Mouse (Mus musculus) embryonic facial prominence, embryonic 11.5 days (tissue): ENCODE results near the gene Nav2. TPM values are rescaled to one million over a fixed set of nuclear protein-coding genes. Genes with fewer than 3 reads are reported as not detected.

Experiments
- ATAC-seq: fragments of 200-750 bp; cut with Nextera tagmentation; replicated peaks from 2 replicates; pipeline ENCODE4 v1.8.0; 2017; ENCODE audit warnings: low read depth; ENCODE audit not compliant: insufficient number of reproducible peaks, low FRiP score, low TSS enrichment
- DNase-seq: peaks from one replicate; pipeline ENCODE4 v3.0.0-alpha.2; 2015; ENCODE audit warnings: low spot score
- H3K27ac ChIP-seq: fragments of 300-500 bp; sonication (generic); replicated peaks from 2 replicates; pipeline ENCODE4 v1.5.1; 2014; ENCODE audit warnings: mild to moderate bottlenecking, low read depth, low read length, control low read depth
- H3K27me3 ChIP-seq: fragments of 300-500 bp; sonication (generic); 2 replicates; pipeline ENCODE4 v1.6.1; 2014; ENCODE audit warnings: mild to moderate bottlenecking, low read length, moderate library complexity, mixed read lengths; ENCODE audit not compliant: control insufficient read depth, insufficient read depth
- H3K36me3 ChIP-seq: fragments of 300-500 bp; sonication (generic); replicated peaks from 2 replicates; pipeline ENCODE4 v1.6.1; 2014; ENCODE audit warnings: low read depth, mild to moderate bottlenecking, low read length, moderate library complexity, mixed read lengths; ENCODE audit not compliant: control insufficient read depth, insufficient read depth
- H3K4me1 ChIP-seq: fragments of 300-500 bp; sonication (generic); 2 replicates; pipeline ENCODE4 v1.6.1; 2014; ENCODE audit warnings: low read length, mixed read lengths; ENCODE audit not compliant: control insufficient read depth, insufficient read depth
- H3K4me2 ChIP-seq: fragments of 300-500 bp; sonication (generic); 2 replicates; pipeline ENCODE4 v1.6.1; 2014; ENCODE audit warnings: low read depth, mild to moderate bottlenecking, control low read depth, low read length, moderate library complexity
- H3K4me3 ChIP-seq: fragments of 300-500 bp; sonication (generic); 2 replicates; pipeline ENCODE4 v1.5.1; 2014; ENCODE audit warnings: low read depth, low read length, control low read depth
- H3K9ac ChIP-seq: fragments of 300-500 bp; sonication (generic); replicated peaks from 2 replicates; pipeline ENCODE4 v1.6.1; 2014; ENCODE audit warnings: mild to moderate bottlenecking, control low read depth, low read length
- H3K9me3 ChIP-seq: fragments of 300-500 bp; sonication (generic); replicated peaks from 2 replicates; pipeline ENCODE4 v1.6.1; 2016; ENCODE audit warnings: mild to moderate bottlenecking, low read length, inconsistent platforms, mixed read lengths; ENCODE audit not compliant: control insufficient read depth
- WGBS: fragments of 180-500 bp; shearing (Covaris S2); extraction: QIAGEN DNeasy Blood & Tissue Kit; methylation state at CpG from one replicate; pipeline ENCODE4 v1.1.7; 2014; 5-methylcytosine and 5-hydroxymethylcytosine counted together
- polyA plus RNA-seq: library from polyadenylated mRNA; unstranded; fragments of >200 nt; fragmentation: Nextera tagmentation; extraction: Ambion mirVana; gene quantifications from 2 replicates; pipeline ENCODE4 v1.2.1, GENCODE M21; 2014

Nav2 gene
- polyA plus RNA-seq, 1 experiment from 2014 or later = 7.3 TPM

DNA sequence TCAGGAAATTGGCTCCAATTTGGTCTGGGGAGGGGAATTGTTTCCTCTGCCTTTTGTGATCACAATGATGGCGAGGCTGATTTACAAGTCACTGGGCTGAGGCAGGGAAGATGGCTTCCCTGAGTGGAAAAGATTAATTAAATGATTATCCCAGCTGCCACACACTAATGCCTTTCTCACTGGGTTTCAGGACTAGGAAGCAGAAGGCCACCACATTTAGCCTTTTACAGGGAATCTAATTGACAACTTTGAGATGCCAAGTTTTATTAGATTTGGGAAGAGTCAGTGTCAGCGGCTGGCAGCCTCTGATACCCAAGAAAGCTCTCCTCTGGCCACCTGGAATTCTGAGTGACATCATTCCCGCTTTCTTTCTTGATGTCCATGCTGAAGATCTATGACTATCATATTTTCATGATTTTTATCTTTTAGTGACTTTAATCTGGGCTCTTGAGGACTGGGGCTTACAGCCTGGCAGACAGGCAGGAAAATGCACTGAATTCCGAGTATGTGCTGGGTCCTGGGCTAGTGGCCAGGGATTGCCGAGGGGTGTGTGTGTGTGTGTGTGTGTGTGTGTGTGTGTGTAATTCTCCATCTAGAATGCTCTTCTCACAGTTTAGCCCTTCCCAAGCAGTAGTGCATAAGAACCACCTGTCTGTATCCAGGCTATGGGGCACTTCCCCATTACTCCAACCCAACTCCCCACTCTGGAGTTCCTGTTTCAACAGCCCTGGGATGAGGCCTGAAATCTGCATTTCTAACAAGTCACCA, 432.8 kb downstream of the Nav2 start:
- Histone ChIP-seq H3K9me3 (no peaks in the 10 kb centered on the region), H3K9ac (no peak overlapping the region), H3K4me3 (no peak overlapping the region), H3K27me3 (no peaks in the 10 kb centered on the region), H3K27ac (no peak overlapping the region), H3K36me3 (no peaks in the 10 kb centered on the region), H3K4me2 (no peak overlapping the region), H3K4me1 (peaks cover 6% of the 10 kb centered on the region)
- 58% methylated on average over 5 of the region's 5 CpGs for WGBS
- DNase-seq = no peak
- no peak for ATAC-seq

DNA sequence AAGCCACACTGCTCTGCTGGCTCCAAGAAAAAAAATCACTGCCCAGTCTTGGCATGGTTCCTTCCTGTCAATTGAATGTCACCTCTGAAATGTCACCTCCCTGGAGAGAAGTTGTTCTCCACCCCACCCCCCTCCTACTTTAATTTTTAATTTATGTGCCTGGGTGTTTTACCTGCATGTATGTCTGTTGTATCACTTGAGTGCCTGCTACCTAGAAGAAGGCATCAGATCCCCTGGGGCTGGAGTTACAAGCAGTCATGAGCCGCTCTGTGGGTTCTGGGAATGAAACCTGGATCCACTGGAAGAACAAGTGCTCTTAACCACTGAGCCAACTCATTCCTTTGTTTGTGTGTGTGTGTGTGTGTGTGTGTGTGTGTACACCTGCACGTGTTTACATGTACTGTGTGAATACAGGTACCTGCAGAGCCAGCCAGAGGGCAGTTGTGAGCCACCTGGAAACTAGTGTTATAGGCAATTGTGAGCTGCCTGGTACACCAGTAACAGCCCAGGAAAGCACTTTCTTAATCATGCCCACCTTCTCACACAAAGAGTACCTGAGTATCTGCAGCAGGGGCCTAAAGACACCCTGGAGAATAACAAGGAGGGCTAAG, 433.5 kb downstream of the Nav2 start:
- Histone ChIP-seq H3K27me3 (no peaks in the 10 kb centered on the region), H3K4me2 (no peak overlapping the region), H3K4me3 (no peak overlapping the region), H3K4me1 (peaks cover 6% of the 10 kb centered on the region), H3K36me3 (no peaks in the 10 kb centered on the region), H3K27ac (no peak overlapping the region), H3K9ac (no peak overlapping the region), H3K9me3 (no peaks in the 10 kb centered on the region)
- DNase-seq (no peak), ATAC-seq (no peak)
- WGBS = 94% methylated on average over 2 of the region's 2 CpGs

DNA sequence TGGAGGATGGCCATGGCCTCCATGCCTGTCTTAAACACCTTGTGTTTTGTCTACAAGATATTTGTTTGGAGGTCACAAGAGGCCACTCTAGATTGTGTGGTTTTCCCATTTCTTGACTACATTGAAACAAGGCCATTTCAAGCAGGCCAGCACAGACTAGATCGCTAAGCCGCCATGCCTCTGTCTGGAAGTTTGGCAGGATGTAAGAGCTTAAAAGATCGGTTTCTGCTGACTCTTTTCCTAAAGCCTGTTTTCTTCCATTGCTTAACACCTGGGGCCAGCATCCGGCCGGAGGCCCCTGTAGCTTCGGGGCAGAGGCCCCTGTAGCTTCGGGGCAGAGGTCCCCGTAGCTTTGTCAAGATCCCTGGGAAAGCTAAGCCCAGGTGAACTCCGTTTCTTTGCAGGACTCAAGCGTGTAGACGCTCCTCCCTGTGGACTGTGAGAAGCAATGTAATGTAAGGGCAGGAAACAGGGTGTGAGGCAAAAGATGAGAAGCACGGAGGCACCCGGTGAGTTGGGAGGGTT, 434.1 kb downstream of the Nav2 start:
- no peaks in the 10 kb centered on the region for H3K27me3 ChIP-seq
- whole genome bisulfite sequencing = 29% methylated on average over 13 of the region's 13 CpGs
- no peak overlapping the region for H3K4me2 ChIP-seq
- no peak overlapping the region for H3K9ac ChIP-seq
- DNase-seq (peak; percentile 25), ATAC-seq (no peak)
- no peak overlapping the region for H3K4me3 ChIP-seq
- no peaks in the 10 kb centered on the region for H3K9me3 ChIP-seq
- no peak overlapping the region for H3K27ac ChIP-seq
- H3K4me1 ChIP-seq = peaks cover 6% of the 10 kb centered on the region
- H3K36me3 ChIP-seq = no peaks in the 10 kb centered on the region

DNA sequence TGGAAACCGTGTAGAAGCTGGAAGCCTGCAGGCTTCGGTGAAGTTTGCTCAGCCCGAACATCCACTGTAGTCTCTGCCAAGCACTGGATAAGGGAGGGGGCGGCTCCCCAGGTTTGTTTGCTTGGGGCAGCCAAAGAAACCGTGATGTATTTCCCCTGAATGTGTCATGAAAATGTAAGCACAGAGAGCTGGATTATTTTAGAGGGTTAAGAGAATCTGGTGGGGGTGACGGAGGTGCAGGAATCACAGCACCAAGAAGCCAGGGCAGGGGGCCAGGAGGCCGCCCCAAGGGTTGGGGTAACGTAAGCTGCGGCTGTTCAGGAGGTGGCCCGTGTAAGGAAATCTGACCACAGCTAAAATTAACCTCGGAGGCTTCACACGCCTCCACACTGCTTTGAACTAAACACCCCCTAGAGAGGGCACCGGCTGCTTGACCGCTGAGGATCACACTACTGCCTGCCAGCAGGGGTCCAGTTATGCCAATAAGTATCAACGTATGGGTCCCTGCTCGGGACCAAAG, 434.6 kb downstream of the Nav2 start:
- DNase-seq (no peak), ATAC-seq (no peak; the same call in 1 of the 2 replicates)
- Histone ChIP-seq H3K4me1 (peaks cover 6% of the 10 kb centered on the region), H3K9ac (no peak overlapping the region), H3K27ac (no peak overlapping the region), H3K27me3 (no peaks in the 10 kb centered on the region), H3K36me3 (no peaks in the 10 kb centered on the region), H3K4me2 (no peak overlapping the region), H3K9me3 (no peaks in the 10 kb centered on the region), H3K4me3 (no peak overlapping the region)
- WGBS = 14% methylated on average over 16 of the region's 16 CpGs

DNA sequence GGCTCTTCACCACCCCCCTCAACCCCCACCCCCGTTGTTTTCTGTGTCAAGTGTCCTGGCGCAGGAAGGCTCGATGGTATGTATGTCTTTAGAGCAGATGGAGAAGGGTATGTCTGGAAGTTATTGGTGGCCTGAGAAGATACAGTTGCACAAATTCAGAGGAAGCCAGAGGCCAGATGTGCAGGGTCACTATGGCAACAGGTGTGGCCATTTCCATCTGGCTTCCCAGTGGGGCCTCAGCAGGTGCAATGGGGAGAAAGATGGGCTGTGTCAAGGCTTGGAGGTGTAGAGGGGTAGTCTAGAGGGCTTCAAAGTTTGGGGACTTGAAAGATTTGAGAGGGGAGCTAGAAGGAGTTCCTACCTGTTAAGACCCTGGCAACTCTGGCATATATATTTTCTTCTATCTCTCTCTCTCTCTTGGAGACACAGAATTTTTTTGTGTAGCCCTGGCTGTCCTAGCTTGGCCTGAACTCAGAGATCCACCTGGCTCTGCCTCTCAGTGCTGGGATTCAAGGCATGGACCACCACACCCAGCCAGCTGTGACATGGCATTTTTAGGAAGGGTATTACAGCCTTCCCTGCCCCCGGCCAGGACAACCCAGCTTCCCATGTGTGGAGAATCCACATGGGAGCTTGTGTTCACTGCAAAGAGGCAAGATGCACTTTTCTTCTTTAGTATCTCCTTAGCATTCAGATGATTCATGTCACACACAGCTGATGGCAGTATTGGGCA, 435.4 kb downstream of the Nav2 start:
- Histone ChIP-seq H3K9ac (no peak overlapping the region), H3K4me3 (no peak overlapping the region), H3K27me3 (no peaks in the 10 kb centered on the region), H3K4me2 (no peak overlapping the region), H3K36me3 (no peaks in the 10 kb centered on the region), H3K27ac (no peak overlapping the region), H3K4me1 (peaks cover 6% of the 10 kb centered on the region), H3K9me3 (no peaks in the 10 kb centered on the region)
- no peak for ATAC-seq
- DNase-seq = no peak
- 51% methylated on average over 4 of the region's 4 CpGs for WGBS

DNA sequence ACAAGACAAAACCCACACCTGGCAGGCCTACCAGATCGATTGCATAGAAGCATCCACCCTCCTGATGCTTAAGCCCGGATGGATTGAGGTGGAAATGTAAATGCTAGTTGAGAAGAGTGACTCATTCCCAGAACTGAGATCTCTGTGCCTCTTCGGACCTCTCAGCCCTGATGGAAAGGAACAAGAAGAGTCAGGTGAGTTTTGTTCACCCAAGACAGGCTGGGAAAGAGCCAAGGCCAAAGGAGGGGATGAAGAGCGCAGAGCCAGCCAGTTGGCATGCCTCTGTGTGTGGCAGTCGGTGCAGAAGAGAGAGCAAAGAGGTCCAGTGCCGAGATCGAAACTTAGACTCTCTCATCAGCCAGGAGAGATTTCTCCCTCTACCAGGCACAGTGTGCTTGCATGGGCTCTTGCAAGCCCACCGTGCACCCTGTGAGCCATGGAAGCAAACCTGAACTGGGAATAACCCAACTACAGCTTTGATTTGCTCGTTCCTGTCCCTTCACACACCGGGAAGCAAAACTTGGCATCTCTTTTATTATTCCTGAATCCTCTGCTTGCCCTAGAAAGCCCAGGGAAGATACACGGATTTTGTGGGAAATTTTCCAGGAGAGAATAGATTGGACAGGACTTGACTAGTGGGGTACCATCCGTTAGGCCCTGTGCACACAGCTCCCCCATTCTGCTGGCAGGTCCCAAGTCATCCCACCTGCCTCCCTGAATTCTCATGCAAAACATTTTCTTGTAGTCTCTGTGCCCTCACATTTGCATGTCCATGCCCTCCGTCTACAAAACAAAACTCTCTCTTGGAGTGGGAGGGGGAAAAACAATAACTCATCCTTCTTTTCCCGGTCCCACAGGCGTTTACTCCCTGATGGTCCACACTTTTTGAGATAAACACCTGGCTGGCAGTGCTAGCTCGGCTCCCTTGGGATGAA, 439.1 kb downstream of the Nav2 start:
- Histone ChIP-seq H3K4me3 (no peak overlapping the region), H3K9me3 (no peaks in the 10 kb centered on the region), H3K4me2 (no peak overlapping the region), H3K4me1 (peaks cover 6% of the 10 kb centered on the region), H3K27me3 (no peaks in the 10 kb centered on the region), H3K27ac (no peak overlapping the region), H3K36me3 (no peaks in the 10 kb centered on the region), H3K9ac (no peak overlapping the region)
- no peak for ATAC-seq
- no peak for DNase-seq
- 34% methylated on average over 16 of the region's 16 CpGs for WGBS

DNA sequence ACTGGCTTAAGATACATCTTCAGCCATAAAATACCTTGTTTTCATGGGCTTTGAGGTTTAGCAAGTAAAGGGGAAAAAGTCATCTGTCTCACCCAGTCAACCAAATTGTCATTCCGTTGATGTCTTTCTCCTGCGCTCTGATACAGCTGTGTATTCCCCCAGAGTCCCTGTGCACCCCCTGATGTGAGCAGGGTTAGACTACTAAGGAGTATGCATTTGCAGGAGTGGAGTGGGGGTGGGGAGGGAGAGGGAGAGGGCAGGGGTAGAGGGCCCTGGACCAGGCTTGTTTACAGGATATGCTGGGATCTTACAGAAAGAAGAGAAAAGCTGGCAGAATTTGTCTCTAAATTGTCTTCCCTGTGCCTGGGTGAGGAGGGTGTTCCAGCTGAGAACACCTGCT, 440.1 kb downstream of the Nav2 start:
- Histone ChIP-seq H3K27me3 (no peaks in the 10 kb centered on the region), H3K4me1 (no peaks in the 10 kb centered on the region; the same call in 1 of the 2 replicates), H3K27ac (no peak overlapping the region), H3K9ac (no peak overlapping the region), H3K9me3 (no peaks in the 10 kb centered on the region), H3K4me3 (no peak overlapping the region), H3K4me2 (no peak overlapping the region), H3K36me3 (no peaks in the 10 kb centered on the region)
- ATAC-seq (no peak), DNase-seq (no peak)
- 22% methylated on average over 2 of the region's 2 CpGs for WGBS
